Mouse (Mus musculus) lung, postnatal 0 days (tissue): ENCODE data around the gene Tcp10a. TPM values are rescaled to one million over a fixed set of nuclear protein-coding genes. Genes with fewer than 3 reads are reported as not detected.
"Not testable (repeated sequence)": the region's sequence is repeated elsewhere in the genome, so short reads cannot be mapped to it uniquely, and the experiment has no call there.

Experiments used
- ATAC-seq: fragments of 200-750 bp; cut with Nextera tagmentation; 2 replicates; pipeline ENCODE4 v1.8.0; 2017; ENCODE audit warnings: moderate library complexity
- DNase-seq: peaks from one replicate; pipeline ENCODE4 v3.0.0-alpha.2; 2016; ENCODE audit warnings: low spot score
- H3K27ac ChIP-seq: fragments of 300-500 bp; sonication (generic); 2 replicates; pipeline ENCODE4 v1.5.1; 2014; ENCODE audit warnings: antibody characterized with exemption, mild to moderate bottlenecking, low read length, mixed read lengths
- H3K27me3 ChIP-seq: fragments of 300-500 bp; sonication (generic); replicated peaks from 2 replicates; pipeline ENCODE4 v1.6.1; 2014; ENCODE audit warnings: low read length, mixed read lengths; ENCODE audit not compliant: insufficient read depth
- H3K36me3 ChIP-seq: fragments of 300-500 bp; sonication (generic); 2 replicates; pipeline ENCODE4 v1.6.1; 2014; ENCODE audit warnings: low read length, mixed read lengths; ENCODE audit not compliant: insufficient read depth
- H3K4me1 ChIP-seq: fragments of 300-500 bp; sonication (generic); 2 replicates; pipeline ENCODE4 v1.6.1; 2014; ENCODE audit warnings: antibody characterized with exemption, low read depth, low read length, mixed read lengths; ENCODE audit not compliant: insufficient read depth
- H3K4me2 ChIP-seq: fragments of 300-500 bp; sonication (generic); replicated peaks from 2 replicates; pipeline ENCODE4 v1.6.1; 2014; ENCODE audit warnings: low read depth, mild to moderate bottlenecking, low read length, moderate library complexity, mixed read lengths
- H3K4me3 ChIP-seq: fragments of 300-500 bp; sonication (generic); 2 replicates; pipeline ENCODE4 v1.5.1; 2014; ENCODE audit warnings: low read depth, low read length
- H3K9ac ChIP-seq: fragments of 300-500 bp; sonication (generic); replicated peaks from 2 replicates; pipeline ENCODE4 v1.6.1; 2014; ENCODE audit warnings: low read depth, mild to moderate bottlenecking
- H3K9me3 ChIP-seq: fragments of 300-500 bp; sonication (generic); 2 replicates; pipeline ENCODE4 v1.6.1; 2016; ENCODE audit warnings: low read length, mixed read lengths
- WGBS: fragments of 180-500 bp; shearing (Covaris S2); extraction: QIAGEN DNeasy Blood & Tissue Kit; methylation state at CpG from one replicate; pipeline ENCODE4 v1.1.7; 2014; 5-methylcytosine and 5-hydroxymethylcytosine counted together
- polyA plus RNA-seq: library from polyadenylated mRNA; unstranded; fragments of >200 nt; fragmentation: Nextera tagmentation; extraction: Ambion mirVana; gene quantifications from 2 replicates; pipeline ENCODE4 v1.2.1, GENCODE M21; 2015

Tcp10a gene
- polyA plus RNA-seq, 1 experiment from 2014 or later: not detected

- not testable (repeated sequence) for ATAC-seq, H3K4me2 ChIP-seq, H3K36me3 ChIP-seq, H3K4me3 ChIP-seq, H3K9ac ChIP-seq, DNase-seq, H3K27ac ChIP-seq, H3K4me1 ChIP-seq, H3K9me3 ChIP-seq, H3K27me3 ChIP-seq
- WGBS: 64% methylated on average over 4 of the region's 4 CpGs
Observed at GRCm38 (mm10) chr17:7359806-7360205, 35.4 kb downstream of the Tcp10a start.

GRCm38 (mm10) chr17:7360749-7361465 lies 36.5 kb downstream of the Tcp10a start:
- H3K4me3 ChIP-seq, ATAC-seq, H3K27me3 ChIP-seq, H3K4me1 ChIP-seq, H3K4me2 ChIP-seq, H3K9me3 ChIP-seq, DNase-seq, H3K27ac ChIP-seq, H3K9ac ChIP-seq, H3K36me3 ChIP-seq: not testable (repeated sequence)
- 80% methylated on average over 9 of the region's 9 CpGs for WGBS

GRCm38 (mm10) chr17:7365615-7366014 lies 41.2 kb downstream of the Tcp10a start:
- not testable (repeated sequence) for H3K9me3 ChIP-seq, H3K27ac ChIP-seq, H3K4me3 ChIP-seq, DNase-seq, H3K9ac ChIP-seq, ATAC-seq, H3K4me2 ChIP-seq, H3K36me3 ChIP-seq, H3K4me1 ChIP-seq, H3K27me3 ChIP-seq
- no CpG with 5 or more reads among the region's 3 CpGs for WGBS

GRCm38 (mm10) chr17:7366265-7366664 lies 41.8 kb downstream of the Tcp10a start:
- not testable (repeated sequence) for H3K9ac ChIP-seq, H3K27me3 ChIP-seq, H3K4me3 ChIP-seq, H3K4me1 ChIP-seq, H3K27ac ChIP-seq, ATAC-seq, DNase-seq, H3K36me3 ChIP-seq, H3K4me2 ChIP-seq, H3K9me3 ChIP-seq
- no CpG with 5 or more reads among the region's 1 CpGs for WGBS

- not testable (repeated sequence) for H3K4me3 ChIP-seq, H3K27ac ChIP-seq, H3K9me3 ChIP-seq, DNase-seq, H3K4me1 ChIP-seq, H3K27me3 ChIP-seq, H3K9ac ChIP-seq, H3K4me2 ChIP-seq, H3K36me3 ChIP-seq, ATAC-seq
- WGBS: 28% methylated on average over 3 of the region's 7 CpGs
Observed at GRCm38 (mm10) chr17:7366676-7367374, 42.4 kb downstream of the Tcp10a start.

GRCm38 (mm10) chr17:7369401-7369800 lies 45.0 kb downstream of the Tcp10a start:
- not testable (repeated sequence) for H3K27ac ChIP-seq, H3K4me2 ChIP-seq, H3K4me3 ChIP-seq, DNase-seq, H3K36me3 ChIP-seq, H3K9me3 ChIP-seq, H3K9ac ChIP-seq, ATAC-seq, H3K4me1 ChIP-seq, H3K27me3 ChIP-seq
- WGBS: 45% methylated on average over 4 of the region's 6 CpGs

- H3K36me3 ChIP-seq, H3K4me3 ChIP-seq, H3K9ac ChIP-seq, H3K4me2 ChIP-seq, DNase-seq, ATAC-seq, H3K9me3 ChIP-seq, H3K27me3 ChIP-seq, H3K4me1 ChIP-seq, H3K27ac ChIP-seq: not testable (repeated sequence)
- no CpG with 5 or more reads among the region's 5 CpGs for WGBS
Observed at GRCm38 (mm10) chr17:7371879-7372278, 47.4 kb downstream of the Tcp10a start, which contains the start of gene Gm49630. Gene Gm49630, minus strand, starts transcription at chr17:7371979.

- not testable (repeated sequence) for H3K4me2 ChIP-seq, H3K4me3 ChIP-seq, H3K9me3 ChIP-seq, ATAC-seq, H3K4me1 ChIP-seq, H3K27me3 ChIP-seq, H3K36me3 ChIP-seq, H3K9ac ChIP-seq, H3K27ac ChIP-seq, DNase-seq
- 86% methylated on average over 1 of the region's 3 CpGs for WGBS
Observed at GRCm38 (mm10) chr17:7376951-7377700, 52.7 kb downstream of the Tcp10a start.

GRCm38 (mm10) chr17:7377907-7378306 lies 53.5 kb downstream of the Tcp10a start:
- not testable (repeated sequence) for H3K4me1 ChIP-seq, ATAC-seq, H3K27me3 ChIP-seq, H3K9me3 ChIP-seq, H3K36me3 ChIP-seq, DNase-seq, H3K4me2 ChIP-seq, H3K9ac ChIP-seq, H3K27ac ChIP-seq, H3K4me3 ChIP-seq
- 12% methylated on average over 2 of the region's 3 CpGs for WGBS
